8 mouse cellular contexts compared by ENCODE assay signal in genomic region chr1:152902665-152903516, GRCm38 (mm10). TPM values are rescaled to one million over a fixed set of nuclear protein-coding genes. Genes with fewer than 3 reads are reported as not detected.
DNase-seq lines count a peak whose midpoint lies in the region; ATAC-seq lines count a peak whose summit lies in the region.

No protein-coding gene starts in this region.

- H3K9me3 ChIP-seq in intestine, embryonic 14.5 days (ENCODE audit: control insufficient read depth, low read length): no peaks in the 10 kb centered on the region

- peak overlapping the region; percentile 94 for H3K4me3 ChIP-seq in intestine, embryonic 14.5 days (ENCODE audit: low read depth, low read length)

- peak overlapping the region; percentile 97 for H3K9ac ChIP-seq in intestine, embryonic 14.5 days (ENCODE audit: low read length)

- peaks cover 12% of the 10 kb centered on the region for H3K4me1 ChIP-seq in intestine, embryonic 14.5 days (replicated peaks; ENCODE audit: control insufficient read depth, insufficient read depth, low read length)

- H3K36me3 ChIP-seq in intestine, embryonic 14.5 days (ENCODE audit: control insufficient read depth, insufficient read depth, low read length): 0 out of 2 replicates have a peak, but pooled peaks cover 9% of the 10 kb centered on the region

- H3K4me2 ChIP-seq in intestine, embryonic 14.5 days (ENCODE audit: low read length): peak overlapping the region; percentile 98

- ATAC-seq in intestine, embryonic 14.5 days (replicated peaks; ENCODE audit: low FRiP score, low TSS enrichment, low read depth): peak; percentile 88

- H3K27ac ChIP-seq in intestine, embryonic 14.5 days (ENCODE audit: low read depth): peak overlapping the region; percentile 97

- peak; percentile 97 to 99 for DNase-seq in adrenal gland, adult (ENCODE audit: inconsistent age in 2 of 2, low spot score in 1 of 2)
- DNase-seq in embryo, embryonic 10.5 days (ENCODE audit: low spot score): peak; percentile 98
- peak; percentile 96 for DNase-seq in gastrocnemius, postnatal 25 days
- DNase-seq in intestine, embryonic 14.5 days (ENCODE audit: low spot score): peak; percentile 96
- peak; percentile 97 to 99 for DNase-seq in left cerebral cortex, postnatal 14 days (ENCODE audit: low spot score in 2 of 2)
- peak; percentile 97 for DNase-seq in mesoderm, embryonic 11.5 days (ENCODE audit: low read depth, low spot score)
- DNase-seq in right cerebral cortex, postnatal 36 days (ENCODE audit: low spot score in 2 of 2): peak; percentile 96 to 98
- DNase-seq in yolk sac, embryonic 10.5 days (ENCODE audit: low spot score): peak; percentile 98

- no peaks in the 10 kb centered on the region for H3K27me3 ChIP-seq in intestine, embryonic 14.5 days (replicated peaks; ENCODE audit: control insufficient read depth, insufficient read depth, low read length)

- under 1% methylated on average over 53 of the region's 69 CpGs for WGBS in intestine, embryonic 14.5 days

- intact Hi-C loops in left cerebral cortex, postnatal 14 days (cut with DNase I): loop anchor here (1.0 to 5.0 kb wide), 4 partner anchors 51 to 136 kb away; partner anchors contain the start of genes Arpc5, Nmnat2 and Rgl1

RNA-seq across cellular contexts. Expression of gene Smg7, which starts 0.4 kb away (rescaled TPM):
- 10 to 100 TPM; 30.3 to 31.5 TPM for total RNA-seq in gastrocnemius, postnatal 25 days (2021)
- 32.9 and 34.8 TPM in 2 replicates for polyA plus RNA-seq in intestine, embryonic 14.5 days (2014; fragmentation: Nextera tagmentation; extraction: Ambion mirVana)
- total RNA-seq in left cerebral cortex, postnatal 14 days (2021): 10 to 100 TPM; 81.4 to 89.8 TPM

RNA-seq across cellular contexts. Expression of gene Nmnat2, which starts 51.9 kb away (rescaled TPM):
- under 1 TPM; 0.38 to 0.72 TPM for total RNA-seq in gastrocnemius, postnatal 25 days (2021)
- polyA plus RNA-seq in intestine, embryonic 14.5 days (2014; fragmentation: Nextera tagmentation; extraction: Ambion mirVana): 2.0 and 3.5 TPM in 2 replicates
- total RNA-seq in left cerebral cortex, postnatal 14 days (2021): 100 to 1,000 TPM; 137 to 141 TPM

Comparison
In these comparisons a context has a peak if more than half of its experiments do, and no peak if none do; other contexts are left out.
1. Peak in every context shown above with its lines: DNase-seq, ATAC-seq, H3K4me3 ChIP-seq and H3K27ac ChIP-seq.
2. RNA of gene Nmnat2, which starts 51.9 kb away (total RNA-seq): 137 to 141 TPM in left cerebral cortex, postnatal 14 days; 0.38 to 0.72 TPM in gastrocnemius, postnatal 25 days; every median in the first group is over 10 times any median in the second.